Mouse (Mus musculus) monocyte, adult 5-6 weeks (primary cell): ENCODE results near the gene Slc23a4. TPM values are rescaled to one million over a fixed set of nuclear protein-coding genes. Genes with fewer than 3 reads are reported as not detected.

Experiments used
- ATAC-seq: fragments of 153-309, 156-312 bp; replicated peaks from 2 replicates; pipeline ENCODE4 v1.8.0; 2017; ENCODE audit warnings: mild to moderate bottlenecking; ENCODE audit not compliant: low TSS enrichment, insufficient number of reproducible peaks, severe bottlenecking, poor library complexity, low FRiP score
- total RNA-seq: library from RNA; stranded (forward); fragments of 200-1000, 200-491, 200-594 nt; gene quantifications from 3 replicates; pipeline ENCODE4 v1.2.3, GENCODE M21; 2017

The Slc23a4 gene
- total RNA-seq, 1 experiment from 2014 or later: not detected

DNA sequence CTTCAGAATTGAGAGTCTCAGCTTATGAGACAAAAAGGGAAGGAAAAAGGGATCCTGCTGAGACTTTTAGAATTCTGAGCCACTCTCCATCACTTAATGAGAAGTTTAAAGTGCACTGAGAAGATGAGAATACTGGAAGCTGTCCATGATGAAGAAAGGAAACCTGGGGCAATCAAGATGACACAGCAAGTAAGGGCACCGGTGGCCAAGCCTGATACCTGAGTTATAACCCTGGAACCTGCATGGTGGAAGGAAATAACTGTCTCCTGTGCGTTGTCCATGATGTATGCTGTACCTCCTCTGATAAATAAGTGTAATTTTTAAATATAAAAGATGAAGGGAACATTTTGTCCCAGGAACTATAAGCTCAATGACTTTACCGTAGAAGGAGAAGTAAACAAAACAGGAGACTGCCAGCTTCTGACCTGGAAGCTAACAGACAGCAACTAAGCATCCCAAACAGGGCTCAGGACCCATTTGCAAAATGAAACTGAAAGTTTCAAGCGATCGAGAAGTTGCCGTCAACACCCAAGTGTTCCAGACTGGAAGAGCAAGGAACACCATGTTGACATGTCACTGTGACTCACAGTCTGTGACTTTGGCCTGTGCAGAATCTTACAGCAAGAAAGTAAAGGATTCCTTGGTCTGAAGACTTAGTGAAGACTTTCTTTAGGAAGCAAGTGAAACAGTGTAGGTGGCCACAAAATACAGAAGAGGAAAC lies 22.2 kb downstream of the Slc23a4 start:
- ATAC-seq: no peak

GRCm38 (mm10) chr6:34964550-34964949 lies 23.7 kb downstream of the Slc23a4 start:
- ATAC-seq: peak; percentile 72

- ATAC-seq: no peak
These were observed 29.1 kb downstream of the Slc23a4 start for GRCm38 (mm10) chr6:34959131-34959530.

GRCm38 (mm10) chr6:34955862-34956241 lies 32.4 kb downstream of the Slc23a4 start:
- ATAC-seq: no peak

GRCm38 (mm10) chr6:34954926-34955861 lies 33.0 kb downstream of the Slc23a4 start:
- ATAC-seq: peak; percentile 76

- ATAC-seq: no peak
These were observed 36.1 kb downstream of the Slc23a4 start for GRCm38 (mm10) chr6:34951956-34952667.

GRCm38 (mm10) chr6:34951518-34951917 lies 36.7 kb downstream of the Slc23a4 start:
- ATAC-seq: no peak

DNA sequence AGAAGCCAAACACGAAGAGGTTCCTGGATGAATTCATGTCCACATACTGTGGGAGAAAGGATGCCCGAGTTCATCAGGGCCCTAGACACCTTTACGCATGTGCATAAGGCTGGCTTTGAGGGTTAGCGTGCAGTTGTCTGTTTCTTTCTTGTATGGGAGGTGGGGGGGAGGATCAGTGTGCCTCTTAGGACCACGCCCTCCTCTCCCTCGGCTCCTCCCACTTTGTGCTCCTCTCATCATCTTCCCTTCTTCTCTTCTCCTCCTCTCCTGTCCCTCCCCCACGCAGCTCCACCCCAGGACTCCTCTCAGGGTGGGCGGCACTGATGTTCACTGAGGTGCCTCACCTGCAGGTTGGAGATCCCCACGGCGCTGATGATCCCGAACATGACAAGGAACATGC lies 39.7 kb downstream of the Slc23a4 start:
- ATAC-seq: no peak

DNA sequence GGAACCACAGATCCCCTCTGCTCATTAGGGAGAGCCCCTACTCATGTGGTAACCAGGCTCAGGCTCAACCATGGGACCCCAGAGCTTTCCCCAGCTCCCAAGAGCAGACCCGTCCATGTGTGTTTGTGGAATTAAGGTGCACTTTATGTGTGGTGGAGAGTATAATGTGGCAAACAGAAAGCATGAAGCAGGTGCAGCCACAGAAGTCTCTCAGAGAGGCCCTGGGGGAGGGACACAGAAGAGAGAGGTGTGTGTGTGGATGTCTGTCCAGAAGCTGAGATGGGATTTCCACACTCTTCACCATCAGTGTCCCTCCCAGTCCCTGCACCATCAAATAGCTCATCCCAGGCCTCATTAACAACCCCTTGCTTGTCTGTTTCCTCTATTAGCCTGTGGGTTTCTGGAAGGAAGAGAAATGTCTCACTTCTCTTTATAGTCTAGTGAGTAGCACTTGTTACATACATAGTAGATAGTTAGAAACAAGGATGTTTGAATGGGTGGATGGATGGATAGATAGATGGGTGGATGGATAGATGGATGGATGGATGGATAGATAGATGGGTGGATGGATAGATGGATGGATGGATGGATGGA lies 41.6 kb downstream of the Slc23a4 start:
- no peak for ATAC-seq

- ATAC-seq: no peak
These were observed 44.7 kb downstream of the Slc23a4 start for GRCm38 (mm10) chr6:34943499-34943898.

DNA sequence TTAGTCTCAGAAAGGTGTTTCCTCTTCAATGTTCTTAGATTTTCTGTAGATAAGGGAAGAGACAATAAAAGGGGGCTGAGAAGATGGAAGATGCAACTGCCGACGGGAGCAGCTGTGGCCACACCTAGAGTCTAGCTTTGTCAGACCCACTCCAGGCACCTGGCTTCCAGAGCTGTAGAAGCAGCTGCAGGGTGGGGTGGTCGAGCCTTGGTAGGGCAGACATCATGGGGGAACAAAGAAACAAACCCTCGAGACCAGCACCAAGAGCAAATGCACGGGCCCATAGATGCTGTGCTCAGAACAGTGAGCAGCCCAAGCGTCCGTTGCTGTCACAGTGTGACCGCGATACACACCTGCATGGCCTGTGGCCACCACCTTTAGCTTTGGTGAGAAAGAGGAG lies 45.8 kb downstream of the Slc23a4 start:
- ATAC-seq: no peak

GRCm38 (mm10) chr6:34941496-34941895 lies 46.7 kb downstream of the Slc23a4 start:
- no peak for ATAC-seq

- ATAC-seq: no peak
These were observed 48.8 kb downstream of the Slc23a4 start for GRCm38 (mm10) chr6:34939451-34939850.

GRCm38 (mm10) chr6:34938929-34939325 lies 49.3 kb downstream of the Slc23a4 start:
- no peak for ATAC-seq

- ATAC-seq: no peak
These were observed 49.8 kb downstream of the Slc23a4 start for GRCm38 (mm10) chr6:34938280-34938928.

- ATAC-seq: no peak
These were observed 51.5 kb downstream of the Slc23a4 start for GRCm38 (mm10) chr6:34936743-34937142.

- ATAC-seq: no peak
These were observed 55.6 kb downstream of the Slc23a4 start for GRCm38 (mm10) chr6:34932633-34933032.

- ATAC-seq: no peak
These were observed 60.6 kb downstream of the Slc23a4 start for GRCm38 (mm10) chr6:34927594-34927993.
